Mouse (Mus musculus): ENCODE measurements around the gene Eps8l1. TPM values are rescaled to one million over a fixed set of nuclear protein-coding genes. Genes with fewer than 3 reads are reported as not detected.

Gene Eps8l1
- total RNA-seq (2023) = 21.9 TPM

GRCm38 (mm10) chr7:4460576-4461434 is at the start of gene Eps8l1:
Gene Eps8l1 (plus strand): TSS chr7:4460674.

GRCm38 (mm10) chr7:4445216-4445791 is 15.2 kb upstream of the Eps8l1 start, which contains the start of gene Rdh13:
Gene Rdh13 (minus strand): TSS chr7:4445649.

GRCm38 (mm10) chr7:4501558-4502397 is 41.3 kb downstream of the Eps8l1 start, which contains the start of gene Ppp1r12c:
Gene Ppp1r12c (minus strand): TSS chr7:4501680.

GRCm38 (mm10) chr7:4516332-4517050 is 56.0 kb downstream of the Eps8l1 start, which contains the start of gene Tnnt1:
Gene Tnnt1 (minus strand): TSS chr7:4516382.

GRCm38 (mm10) chr7:4524212-4524922 is 63.9 kb downstream of the Eps8l1 start, which contains the start of gene Tnni3:
Gene Tnni3 (minus strand): TSS chr7:4524229.

Other genes starting within 250 kb of the Eps8l1 start
- 0.55 TPM for gene Lilra5, start 222.9 kb upstream of the Eps8l1 start, total RNA-seq (2023)
- gene Ncr1, start 123.0 kb upstream of the Eps8l1 start, total RNA-seq (2023) = 2.9 TPM
- gene Gp6, start 62.9 kb upstream of the Eps8l1 start, total RNA-seq (2023) = not detected
- 17.4 TPM for gene Rdh13, start 15.0 kb upstream of the Eps8l1 start, total RNA-seq (2023)
- gene Ppp1r12c, start 41.0 kb downstream of the Eps8l1 start, total RNA-seq (2023) = 225 TPM
- gene Tnnt1, start 55.7 kb downstream of the Eps8l1 start, total RNA-seq (2023) = 3.4 TPM
- gene Tnni3, start 63.6 kb downstream of the Eps8l1 start, total RNA-seq (2023) = not detected
- not detected for gene Dnaaf3, start 71.8 kb downstream of the Eps8l1 start, total RNA-seq (2023)
- gene Syt5, start 86.9 kb downstream of the Eps8l1 start, total RNA-seq (2023) = 0.28 TPM
- not detected for gene Ptprh, start 143.4 kb downstream of the Eps8l1 start, total RNA-seq (2023)
- 68.5 TPM for gene Tmem86b, start 170.7 kb downstream of the Eps8l1 start, total RNA-seq (2023)
- gene Ppp6r1, start 198.3 kb downstream of the Eps8l1 start, total RNA-seq (2023) = 272 TPM
- gene Hspbp1, start 224.4 kb downstream of the Eps8l1 start, total RNA-seq (2023) = 65.9 TPM
- gene Brsk1, start 229.9 kb downstream of the Eps8l1 start, total RNA-seq (2023) = not detected

All from CD8-positive naive resting alpha-beta T cell, adult 57 days (primary cell).